Mouse (Mus musculus) E14TG2a.4 (cell line): ENCODE results near the gene Setdb1.

ENCODE experiments used
- H3K27me3 ChIP-seq: 2 replicates; pipeline ENCODE4 v1.6.1; 2014; ENCODE audit warnings: low read length, control low read depth; ENCODE audit not compliant: insufficient read depth
- H3K36me3 ChIP-seq: 2 replicates; pipeline ENCODE4 v1.6.1; 2014; ENCODE audit warnings: low read length, control low read depth; ENCODE audit not compliant: insufficient read depth
- H3K4me1 ChIP-seq: replicated peaks from 2 replicates; pipeline ENCODE4 v1.6.1; 2014; ENCODE audit warnings: low read depth, low read length, control low read depth
- H3K4me3 ChIP-seq: replicated peaks from 2 replicates; pipeline ENCODE4 v1.5.1; 2014; ENCODE audit warnings: mild to moderate bottlenecking, low read length
- H3K9me3 ChIP-seq: 2 replicates; pipeline ENCODE4 v1.6.1; 2014; ENCODE audit warnings: low read length, control low read depth
- CTCF ChIP-seq: conservative IDR thresholded peaks from 2 replicates; pipeline ENCODE4 v1.5.1; 2014; ENCODE audit warnings: low read length
- NANOG ChIP-seq: IDR thresholded peaks from 2 replicates; pipeline ENCODE4 v1.6.1; 2014; ENCODE audit warnings: borderline replicate concordance, low read length, mixed read lengths
- POU5F1 ChIP-seq: IDR thresholded peaks from 2 replicates; pipeline ENCODE4 v1.6.1; 2014; ENCODE audit warnings: low read length, borderline replicate concordance

Setdb1 gene

DNA sequence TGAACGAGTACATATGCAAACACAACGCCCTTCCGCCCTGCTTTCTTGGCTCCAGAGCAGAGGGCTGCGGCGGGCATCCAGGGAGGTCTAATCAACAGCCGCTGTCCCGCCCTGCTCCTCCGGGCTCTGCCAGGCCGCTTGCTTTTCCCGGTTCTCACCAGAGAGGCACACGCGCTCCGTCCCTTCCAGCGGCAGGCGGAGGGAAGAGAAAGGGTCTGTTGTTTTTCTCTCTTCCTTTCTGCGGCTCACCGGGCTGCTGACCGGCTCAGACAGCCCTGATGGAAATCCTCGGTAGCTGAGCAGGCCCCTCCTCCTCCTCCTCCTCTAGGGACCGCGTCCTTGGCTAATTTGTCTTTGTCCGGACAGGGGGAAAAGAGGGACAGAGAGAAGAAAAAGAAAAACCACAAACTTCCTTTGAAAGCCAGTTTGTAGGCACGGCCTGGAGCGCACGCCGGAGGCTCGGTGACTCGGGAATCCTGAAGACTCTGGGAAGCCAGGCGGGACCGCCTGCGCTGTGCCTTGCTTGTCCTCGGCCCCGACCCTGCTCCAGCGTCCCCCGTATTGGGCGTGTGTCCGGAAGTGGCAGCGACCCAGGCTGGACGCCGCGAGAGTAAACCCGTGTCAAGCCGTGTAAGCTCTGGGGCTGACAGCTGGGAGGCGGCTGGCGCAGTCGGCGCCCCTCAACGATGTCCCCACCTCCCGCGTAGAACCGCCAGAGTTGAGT, 74.0 kb downstream of the Setdb1 start:
- Histone ChIP-seq H3K27me3 (no peaks in the 10 kb centered on the region), H3K4me3 (peak overlapping the region; percentile 95), H3K9me3 (no peaks in the 10 kb centered on the region), H3K36me3 (peaks cover 28% of the 10 kb centered on the region), H3K4me1 (peaks cover 77% of the 10 kb centered on the region)
- TF ChIP-seq NANOG = no peak
- TF ChIP-seq CTCF = no peak
- no peak for TF ChIP-seq POU5F1

GRCm38 (mm10) chr3:95282381-95282864, 74.6 kb downstream of the Setdb1 start:
- H3K4me3 ChIP-seq = peak overlapping the region; percentile 95
- peaks cover 23% of the 10 kb centered on the region for H3K36me3 ChIP-seq
- TF ChIP-seq POU5F1 (no peak), CTCF (no peak), NANOG (no peak)
- no peaks in the 10 kb centered on the region for H3K27me3 ChIP-seq
- peaks cover 77% of the 10 kb centered on the region for H3K4me1 ChIP-seq
- H3K9me3 ChIP-seq = no peaks in the 10 kb centered on the region

DNA sequence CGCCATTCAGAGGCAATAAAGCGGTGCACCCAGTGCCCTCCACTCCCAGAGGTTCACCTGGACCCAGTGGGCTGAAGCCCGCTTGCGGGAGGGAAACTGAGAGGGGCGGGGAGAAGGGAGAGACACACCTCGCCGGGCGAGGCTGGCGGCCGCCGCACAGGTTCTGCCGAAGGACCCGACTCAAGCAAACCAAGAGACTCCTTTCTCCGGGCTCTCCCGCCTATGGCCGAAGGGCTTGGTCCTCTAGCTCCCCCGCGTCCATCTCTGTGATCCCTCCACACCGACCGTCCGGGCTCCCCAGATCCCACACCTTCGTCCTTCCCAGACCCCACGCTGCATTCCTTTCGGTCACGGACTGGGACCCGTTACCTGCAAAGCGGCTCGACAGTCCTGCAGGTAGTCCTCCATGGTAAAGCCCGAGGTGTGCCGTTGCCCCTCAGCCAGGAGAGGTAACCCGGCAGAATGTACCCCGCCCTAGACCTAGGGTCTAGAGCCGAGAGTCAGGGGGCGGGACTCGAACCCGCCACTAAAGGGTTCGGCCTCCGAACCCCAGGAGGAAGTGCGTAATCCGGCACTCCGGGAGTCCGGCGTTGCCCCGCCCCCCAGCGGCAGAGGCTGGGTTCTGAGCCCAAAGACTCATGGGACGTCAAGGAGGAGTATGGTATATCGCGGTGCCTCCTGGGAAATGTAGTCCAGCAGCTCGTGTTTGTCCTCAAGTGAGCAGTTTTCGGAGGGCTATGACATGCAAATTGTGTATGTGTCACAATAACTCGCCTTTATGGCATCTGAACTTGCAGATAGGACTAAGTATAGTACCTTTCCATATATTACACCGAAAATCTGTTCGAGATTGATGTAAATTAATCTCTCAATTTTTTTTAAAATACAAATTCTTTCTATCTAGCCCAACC, 75.5 kb downstream of the Setdb1 start, which contains the start of the genes Mindy1 and Prune1:
Gene Mindy1 (plus strand): TSS at position 130 of the 911 bp plus-strand sequence.
Gene Prune1 (minus strand): TSS at position 861 of the 911 bp plus-strand sequence.
- H3K27me3 ChIP-seq = no peaks in the 10 kb centered on the region
- no peaks in the 10 kb centered on the region for H3K9me3 ChIP-seq
- H3K4me1 ChIP-seq = peaks cover 77% of the 10 kb centered on the region
- H3K36me3 ChIP-seq = peaks cover 18% of the 10 kb centered on the region
- peak within 1 kb of the TSS; percentile 95 for H3K4me3 ChIP-seq
- no peak for TF ChIP-seq NANOG
- TF ChIP-seq CTCF = no peak
- TF ChIP-seq POU5F1 = no peak

DNA sequence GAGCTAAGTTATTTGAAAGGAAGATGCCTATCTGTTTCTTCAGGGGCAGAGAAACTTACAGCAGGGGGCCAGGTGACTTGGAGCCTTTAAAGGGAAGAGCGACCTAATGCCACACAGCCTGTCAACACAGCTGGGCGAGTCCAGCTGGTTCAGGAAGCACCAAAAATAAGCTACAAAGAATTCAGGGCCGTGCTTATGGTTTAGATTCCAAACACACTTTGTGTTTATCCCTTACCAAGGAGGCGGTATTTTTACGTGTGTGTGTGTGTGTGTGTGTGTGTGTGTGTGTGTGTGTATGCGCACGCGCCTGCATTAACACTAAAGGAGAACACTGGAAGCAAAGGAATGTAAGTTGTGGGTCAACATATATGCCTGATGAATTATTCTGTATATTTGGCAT, 76.3 kb downstream of the Setdb1 start:
- no peak for TF ChIP-seq POU5F1
- no peak for TF ChIP-seq CTCF
- no peak for TF ChIP-seq NANOG
- Histone ChIP-seq H3K9me3 (no peaks in the 10 kb centered on the region), H3K4me3 (peak overlapping the region; percentile 95), H3K4me1 (peaks cover 77% of the 10 kb centered on the region), H3K27me3 (no peaks in the 10 kb centered on the region), H3K36me3 (peaks cover 20% of the 10 kb centered on the region)

- Histone ChIP-seq H3K36me3 (peaks cover 27% of the 10 kb centered on the region), H3K4me3 (peak overlapping the region; percentile 27; the same call in 1 of the 2 replicates), H3K9me3 (no peaks in the 10 kb centered on the region), H3K4me1 (peaks cover 77% of the 10 kb centered on the region), H3K27me3 (no peaks in the 10 kb centered on the region)
- TF ChIP-seq CTCF (no peak), POU5F1 (no peak), NANOG (no peak)
Observed at GRCm38 (mm10) chr3:95277149-95277551, 79.9 kb downstream of the Setdb1 start.

DNA sequence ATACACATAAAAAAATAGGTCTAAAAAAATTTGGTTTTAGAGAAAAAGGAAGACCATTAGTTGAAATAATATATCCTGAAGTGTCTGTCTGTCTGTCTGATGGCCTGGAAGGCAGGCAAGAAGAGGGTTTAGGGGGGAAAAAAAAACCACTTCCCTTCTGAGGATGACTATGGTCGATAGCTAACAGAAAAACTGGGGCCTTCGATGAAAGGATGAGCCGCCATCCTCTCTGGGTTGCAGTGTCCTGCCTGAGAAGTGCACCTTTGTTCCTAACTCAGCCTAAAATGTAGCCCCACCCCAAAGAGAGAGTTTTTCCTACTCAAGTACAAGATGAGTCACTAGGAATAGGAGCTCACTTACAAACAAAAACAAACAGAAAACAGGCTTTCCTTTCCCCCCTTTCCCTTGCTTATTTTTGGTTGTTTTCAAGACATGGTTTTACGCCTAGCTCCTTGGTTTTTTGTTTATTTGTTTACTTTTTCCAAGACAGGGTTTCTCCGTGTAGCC, 80.5 kb downstream of the Setdb1 start:
- TF ChIP-seq CTCF = no peak
- peaks cover 82% of the 10 kb centered on the region for H3K4me1 ChIP-seq
- H3K4me3 ChIP-seq = 0 out of 2 replicates have a peak overlapping the region, but pooled peaks have one; percentile 27
- H3K9me3 ChIP-seq = no peaks in the 10 kb centered on the region
- H3K27me3 ChIP-seq = no peaks in the 10 kb centered on the region
- peaks cover 33% of the 10 kb centered on the region for H3K36me3 ChIP-seq

- TF ChIP-seq CTCF (no peak), NANOG (no peak), POU5F1 (no peak)
- peaks cover 34% of the 10 kb centered on the region for H3K36me3 ChIP-seq
- H3K4me1 ChIP-seq = peaks cover 87% of the 10 kb centered on the region
- H3K9me3 ChIP-seq = no peaks in the 10 kb centered on the region
- no peaks in the 10 kb centered on the region for H3K27me3 ChIP-seq
- no peak overlapping the region for H3K4me3 ChIP-seq
Observed at GRCm38 (mm10) chr3:95275161-95275560, 81.8 kb downstream of the Setdb1 start.

- Histone ChIP-seq H3K4me1 (peaks cover 89% of the 10 kb centered on the region), H3K9me3 (no peaks in the 10 kb centered on the region), H3K4me3 (no peak overlapping the region), H3K36me3 (peaks cover 32% of the 10 kb centered on the region), H3K27me3 (no peaks in the 10 kb centered on the region)
- TF ChIP-seq POU5F1 (no peak), CTCF (no peak), NANOG (no peak)
Observed at GRCm38 (mm10) chr3:95274453-95274852, 82.5 kb downstream of the Setdb1 start.
